Mouse (Mus musculus) adipocyte (in vitro differentiated cells): ENCODE results near the gene Lrrc8b.

Experiments used
- DNase-seq: peaks from one replicate; pipeline ENCODE4 v3.0.0-alpha.2; 2016; ENCODE audit warnings: low spot score

The Lrrc8b gene

GRCm38 (mm10) chr5:105425587-105425986 is 10.0 kb downstream of the Lrrc8b start:
- DNase-seq = no peak

DNA sequence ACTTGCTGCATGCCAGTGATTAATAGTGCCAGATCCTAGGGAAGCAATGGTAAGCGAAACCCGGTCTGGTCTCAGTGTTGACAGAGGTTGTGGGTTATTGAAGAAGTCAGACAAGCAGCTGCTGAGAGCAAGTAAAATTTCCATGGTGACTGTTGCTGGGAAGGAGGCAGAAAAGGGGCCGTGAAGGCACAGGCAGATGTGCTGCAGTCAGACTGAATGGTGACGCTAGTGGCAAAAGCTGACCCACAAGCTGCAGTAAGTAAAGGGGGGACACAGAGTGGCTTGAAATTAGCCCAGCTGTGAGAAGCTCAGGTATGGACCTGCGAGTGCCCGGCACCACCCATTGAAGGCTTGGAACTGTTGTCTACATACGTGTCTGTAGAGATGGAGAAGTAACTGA is 11.8 kb downstream of the Lrrc8b start:
- DNase-seq = no peak

- DNase-seq = no peak
Observed at GRCm38 (mm10) chr5:105428265-105428974, 12.8 kb downstream of the Lrrc8b start.

GRCm38 (mm10) chr5:105430148-105430547 is 14.6 kb downstream of the Lrrc8b start:
- no peak for DNase-seq

GRCm38 (mm10) chr5:105439608-105440007 is 24.0 kb downstream of the Lrrc8b start:
- DNase-seq = no peak

DNA sequence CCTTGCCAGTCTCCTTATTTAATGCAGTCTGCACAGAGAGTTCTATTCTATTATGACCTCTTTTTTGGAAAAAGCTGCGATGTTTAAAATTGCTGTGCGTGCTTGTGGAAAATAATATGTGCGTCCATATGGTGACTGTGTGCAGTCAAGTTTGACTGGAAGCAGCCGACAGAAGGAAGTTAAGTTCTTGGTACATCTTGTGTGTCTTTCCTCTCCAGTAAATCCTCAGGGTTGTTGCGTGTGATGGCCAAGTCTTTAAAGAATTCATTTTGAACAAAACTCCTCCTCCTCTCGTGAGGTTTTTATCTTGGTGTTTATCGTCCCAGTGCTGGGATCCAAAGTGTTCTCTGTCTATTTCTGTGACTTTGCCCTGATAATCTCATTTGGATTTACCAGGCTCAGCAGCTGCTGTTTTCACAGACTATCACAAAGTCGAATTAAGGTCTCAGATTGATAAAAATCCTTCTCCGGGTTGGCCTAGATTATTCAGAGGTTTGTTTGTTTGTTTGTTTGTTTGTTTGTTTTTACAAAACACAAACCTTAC is 25.5 kb downstream of the Lrrc8b start:
- DNase-seq = no peak

- no peak for DNase-seq
Observed at GRCm38 (mm10) chr5:105442212-105443000, 26.8 kb downstream of the Lrrc8b start.

DNA sequence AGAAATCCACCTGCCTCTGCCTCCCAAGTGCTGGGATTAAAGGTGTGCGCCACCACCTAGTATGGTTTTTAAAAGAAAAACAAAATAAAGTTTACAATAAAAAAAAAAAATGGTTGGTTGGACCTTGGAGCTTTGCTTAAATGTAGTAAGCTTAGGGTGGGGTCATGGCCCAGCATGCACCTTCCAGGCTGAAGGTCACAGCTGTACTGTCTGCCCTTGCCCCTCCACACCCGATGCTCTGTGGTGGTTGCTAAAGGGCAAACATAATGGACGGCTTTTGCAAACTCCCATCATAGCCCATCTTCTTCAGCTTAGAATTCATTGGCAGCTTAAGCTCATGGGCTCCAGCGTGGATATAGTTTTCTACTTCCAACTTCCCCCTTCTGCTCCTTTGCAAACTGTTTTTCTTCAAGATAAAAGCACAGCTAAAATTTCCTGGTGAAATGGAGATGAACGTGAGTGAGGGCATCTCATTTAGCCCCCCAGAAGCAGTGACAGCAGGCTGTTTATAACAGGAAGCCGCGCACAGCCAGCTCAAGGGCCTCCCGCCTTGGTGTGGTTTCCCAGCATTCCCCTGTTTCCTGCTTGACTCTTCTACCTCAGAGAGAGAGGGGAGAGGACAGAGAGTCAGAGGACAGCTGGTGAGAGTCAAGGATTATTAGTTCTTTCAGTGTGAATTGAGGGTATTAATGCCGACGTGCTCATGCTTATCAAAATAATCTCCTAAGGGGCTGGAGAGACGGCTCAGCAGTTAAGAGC is 27.7 kb downstream of the Lrrc8b start:
- DNase-seq = no peak

- no peak for DNase-seq
Observed at GRCm38 (mm10) chr5:105445686-105446085, 30.1 kb downstream of the Lrrc8b start.

- DNase-seq = no peak
Observed at GRCm38 (mm10) chr5:105454105-105454504, 38.5 kb downstream of the Lrrc8b start.

DNA sequence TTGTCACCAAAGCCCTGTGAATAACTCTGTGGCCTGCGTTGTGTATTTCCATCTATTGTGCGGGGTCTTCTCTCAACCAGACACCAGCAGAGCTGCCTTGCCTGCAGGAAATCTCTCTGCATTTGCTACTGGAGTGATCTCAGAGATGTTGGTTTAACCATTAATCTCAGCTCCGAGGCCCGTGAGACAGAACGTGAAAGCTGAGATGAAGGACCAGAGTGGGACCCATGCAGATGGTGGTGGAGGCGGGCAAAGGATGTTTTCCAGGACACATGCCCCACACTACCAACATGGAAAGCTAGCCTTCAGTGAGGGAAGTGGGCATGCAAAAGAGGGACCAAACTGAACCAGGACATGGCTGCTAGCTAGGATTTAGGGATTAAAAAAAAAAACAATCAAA is 43.5 kb downstream of the Lrrc8b start:
- DNase-seq = no peak

DNA sequence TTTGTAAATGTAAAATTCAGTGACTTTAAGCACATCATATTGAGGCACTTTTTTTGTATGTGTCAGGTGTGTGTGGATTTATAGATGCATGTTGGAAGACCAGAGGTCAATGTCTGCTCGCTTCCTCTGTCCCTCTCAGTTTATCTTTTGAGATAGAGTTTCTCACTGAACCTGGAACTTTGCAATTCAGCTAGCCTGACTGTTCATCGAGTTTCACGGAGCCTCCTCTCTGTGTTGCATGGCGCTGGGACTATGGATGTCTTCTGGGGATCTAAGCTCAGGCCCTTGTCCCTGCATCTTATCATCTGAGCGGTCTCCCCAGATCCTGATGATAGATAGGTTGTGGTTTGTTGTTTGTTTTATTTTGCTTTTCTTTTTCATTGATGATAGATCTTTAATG is 45.0 kb downstream of the Lrrc8b start:
- no peak for DNase-seq

- no peak for DNase-seq
Observed at GRCm38 (mm10) chr5:105461076-105461475, 45.5 kb downstream of the Lrrc8b start.

- DNase-seq = no peak
Observed at GRCm38 (mm10) chr5:105464671-105465070, 49.1 kb downstream of the Lrrc8b start.

DNA sequence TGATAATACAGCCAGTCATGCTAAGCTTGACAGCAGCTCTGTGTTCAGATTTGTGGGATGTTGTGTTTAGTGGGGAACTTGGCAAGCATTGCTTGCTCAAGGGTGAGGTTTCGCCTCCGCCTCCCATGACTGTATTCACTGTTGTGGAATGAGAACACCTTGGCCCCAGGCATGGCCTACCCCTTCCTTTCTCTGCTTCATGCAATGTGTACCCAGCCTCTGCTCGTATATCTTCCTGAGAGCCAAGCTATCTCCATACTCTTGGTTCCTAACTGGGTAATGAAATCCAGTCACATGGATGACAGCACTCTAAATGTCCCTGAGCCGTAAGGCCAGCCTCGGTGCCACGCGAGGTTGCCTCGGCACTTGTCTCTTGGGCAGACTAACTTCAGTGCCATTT is 50.0 kb downstream of the Lrrc8b start:
- no peak for DNase-seq

GRCm38 (mm10) chr5:105466471-105466902 is 50.9 kb downstream of the Lrrc8b start:
- no peak for DNase-seq

DNA sequence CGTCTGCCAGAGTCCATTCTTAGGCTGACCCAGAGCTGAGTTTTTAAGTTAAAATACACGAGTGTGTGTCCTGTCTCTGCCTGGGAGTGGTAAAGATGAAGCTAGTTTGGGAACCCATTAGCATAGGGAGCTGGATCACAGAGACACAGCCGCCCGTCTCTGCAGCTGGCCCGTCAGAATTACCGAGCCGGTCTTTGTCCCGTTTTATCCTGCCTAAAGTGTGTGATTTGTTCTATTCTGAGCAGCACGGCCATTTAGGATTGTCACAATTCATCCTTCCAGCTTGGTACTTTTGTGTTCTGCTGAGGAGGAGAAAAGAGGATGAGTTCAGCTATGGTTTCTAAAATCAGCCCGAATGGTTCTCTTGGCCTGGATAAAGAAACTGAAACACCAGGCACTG is 51.7 kb downstream of the Lrrc8b start:
- DNase-seq = no peak

DNA sequence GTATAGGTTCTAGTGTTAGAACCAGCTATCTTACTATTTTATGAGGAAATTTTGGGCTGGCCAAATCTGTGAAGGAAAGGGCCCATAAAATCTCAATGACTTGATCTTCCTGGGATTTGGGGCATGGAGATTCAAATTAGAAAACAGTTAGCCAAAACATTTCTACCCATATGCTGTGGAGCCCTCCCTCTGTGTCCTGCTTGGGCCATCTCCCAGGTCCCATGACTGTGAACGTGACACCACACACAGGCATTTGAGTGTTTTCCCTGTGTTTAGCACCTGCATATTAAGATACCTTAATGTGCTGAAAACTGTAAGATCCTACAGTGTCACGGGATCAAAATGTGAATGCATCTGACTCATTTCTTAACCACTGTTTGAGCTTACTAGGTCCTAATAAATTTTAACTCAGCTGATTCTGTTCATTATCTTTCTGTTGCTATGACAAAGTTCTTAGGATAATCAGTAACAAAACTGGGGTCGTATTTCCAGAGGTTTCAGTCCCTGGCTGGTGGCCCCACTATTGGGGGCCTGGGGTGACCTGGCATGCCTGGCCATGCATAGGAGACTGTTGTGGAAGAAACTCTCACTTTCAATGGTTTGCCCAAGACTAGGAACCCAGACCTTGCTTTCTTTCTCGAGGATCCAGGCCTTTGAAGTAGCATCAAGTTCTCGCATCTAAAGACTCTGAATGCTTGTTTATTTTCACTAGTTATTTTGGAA is 57.6 kb downstream of the Lrrc8b start:
- no peak for DNase-seq

GRCm38 (mm10) chr5:105477527-105477926 is 62.0 kb downstream of the Lrrc8b start:
- DNase-seq = peak; percentile 5

DNA sequence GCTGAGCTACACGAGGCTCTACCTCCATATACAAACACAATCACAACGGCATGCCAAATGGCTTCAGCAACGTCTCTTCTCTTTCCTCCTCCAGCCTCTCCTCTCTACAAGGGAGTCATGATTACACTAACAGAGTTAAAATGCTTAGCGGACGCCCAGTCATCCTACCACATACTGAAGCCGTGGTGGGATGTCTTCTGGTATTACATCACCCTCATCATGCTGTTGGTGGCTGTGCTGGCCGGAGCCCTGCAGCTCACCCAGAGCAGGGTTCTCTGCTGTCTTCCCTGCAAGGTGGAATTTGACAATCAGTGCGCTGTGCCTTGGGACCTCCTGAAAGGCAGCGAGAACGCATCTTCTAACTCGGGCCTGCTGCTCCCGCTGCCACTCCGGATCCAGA is 64.1 kb downstream of the Lrrc8b start:
- DNase-seq = no peak

DNA sequence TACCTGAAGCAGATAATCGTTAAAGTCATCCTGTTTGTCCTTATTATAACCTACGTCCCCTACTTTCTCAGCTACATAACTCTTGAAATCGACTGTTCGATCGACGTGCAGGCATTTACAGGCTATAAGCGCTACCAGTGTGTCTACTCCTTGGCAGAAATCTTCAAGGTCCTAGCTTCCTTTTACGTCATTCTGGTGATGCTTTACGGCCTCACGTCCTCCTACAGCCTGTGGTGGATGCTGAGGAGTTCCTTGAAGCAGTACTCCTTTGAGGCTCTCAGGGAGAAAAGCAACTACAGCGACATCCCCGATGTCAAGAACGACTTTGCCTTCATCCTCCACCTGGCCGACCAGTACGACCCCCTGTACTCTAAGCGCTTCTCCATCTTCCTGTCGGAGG is 65.0 kb downstream of the Lrrc8b start:
- no peak for DNase-seq

GRCm38 (mm10) chr5:105483632-105484031 is 68.1 kb downstream of the Lrrc8b start:
- no peak for DNase-seq
